Mouse (Mus musculus) midbrain, embryonic 11.5 days (tissue): ENCODE data around the gene Ttll8. TPM values are rescaled to one million over a fixed set of nuclear protein-coding genes. Genes with fewer than 3 reads are reported as not detected.
A peak's percentile ranks its signal among the peaks of the same experiment; 100 is the strongest.

ENCODE experiments used
- ATAC-seq: fragments of 200-750 bp; cut with Nextera tagmentation; 2 replicates; pipeline ENCODE4 v1.8.0; 2017; ENCODE audit warnings: moderate TSS enrichment, moderate library complexity; ENCODE audit not compliant: low FRiP score
- DNase-seq: peaks from one replicate; pipeline ENCODE4 v3.0.0; 2015; ENCODE audit warnings: low spot score; ENCODE audit errors: missing footprints
- H3K27ac ChIP-seq: fragments of 300-500 bp; sonication (generic); 2 replicates; pipeline ENCODE4 v1.5.1; 2014; ENCODE audit warnings: low read depth, low read length
- H3K27me3 ChIP-seq: fragments of 300-500 bp; sonication (generic); 2 replicates; pipeline ENCODE4 v1.6.1; 2014; ENCODE audit warnings: mild to moderate bottlenecking, low read length, moderate library complexity, mixed read lengths; ENCODE audit not compliant: control insufficient read depth, insufficient read depth
- H3K36me3 ChIP-seq: fragments of 300-500 bp; sonication (generic); 2 replicates; pipeline ENCODE4 v1.6.1; 2014; ENCODE audit warnings: mild to moderate bottlenecking, low read length, moderate library complexity, mixed read lengths; ENCODE audit not compliant: control insufficient read depth, insufficient read depth
- H3K4me1 ChIP-seq: fragments of 300-500 bp; sonication (generic); 2 replicates; pipeline ENCODE4 v1.6.1; 2014; ENCODE audit warnings: low read length; ENCODE audit not compliant: control insufficient read depth, insufficient read depth
- H3K4me2 ChIP-seq: fragments of 300-500 bp; sonication (generic); 2 replicates; pipeline ENCODE4 v1.6.1; 2014; ENCODE audit warnings: mild to moderate bottlenecking, moderate library complexity
- H3K4me3 ChIP-seq: fragments of 300-500 bp; sonication (generic); 2 replicates; pipeline ENCODE4 v1.5.1; 2014; ENCODE audit warnings: low read depth, low read length
- H3K9ac ChIP-seq: fragments of 300-500 bp; sonication (generic); 2 replicates; pipeline ENCODE4 v1.6.1; 2014; ENCODE audit warnings: low read length
- H3K9me3 ChIP-seq: fragments of 300-500 bp; sonication (generic); 2 replicates; pipeline ENCODE4 v1.6.1; 2016; ENCODE audit warnings: low read length; ENCODE audit not compliant: control insufficient read depth
- WGBS: fragments of 180-500 bp; shearing (Covaris S2); extraction: QIAGEN DNeasy Blood & Tissue Kit; methylation state at CpG from one replicate; pipeline ENCODE4 v1.1.7; 2014; 5-methylcytosine and 5-hydroxymethylcytosine counted together
- polyA plus RNA-seq: library from polyadenylated mRNA; unstranded; fragments of >200 nt; fragmentation: Nextera tagmentation; extraction: Ambion mirVana; gene quantifications from 2 replicates; pipeline ENCODE4 v1.2.1, GENCODE M21; 2014

Ttll8 gene
- polyA plus RNA-seq, 1 experiment from 2014 or later, result not detected

GRCm38 (mm10) chr15:88867368-88868023 is 86.7 kb downstream of the Ttll8 start:
- no peak overlapping the region for H3K27ac ChIP-seq
- no peaks in the 10 kb centered on the region for H3K27me3 ChIP-seq
- H3K4me3 ChIP-seq, result no peak overlapping the region
- ATAC-seq (no peak), DNase-seq (no peak)
- H3K36me3 ChIP-seq, result peaks cover 12% of the 10 kb centered on the region
- no peak overlapping the region for H3K9ac ChIP-seq
- H3K4me1 ChIP-seq, result peaks cover 22% of the 10 kb centered on the region
- H3K9me3 ChIP-seq, result no peaks in the 10 kb centered on the region
- H3K4me2 ChIP-seq, result no peak overlapping the region
- 44% methylated on average over 5 of the region's 5 CpGs for WGBS

DNA sequence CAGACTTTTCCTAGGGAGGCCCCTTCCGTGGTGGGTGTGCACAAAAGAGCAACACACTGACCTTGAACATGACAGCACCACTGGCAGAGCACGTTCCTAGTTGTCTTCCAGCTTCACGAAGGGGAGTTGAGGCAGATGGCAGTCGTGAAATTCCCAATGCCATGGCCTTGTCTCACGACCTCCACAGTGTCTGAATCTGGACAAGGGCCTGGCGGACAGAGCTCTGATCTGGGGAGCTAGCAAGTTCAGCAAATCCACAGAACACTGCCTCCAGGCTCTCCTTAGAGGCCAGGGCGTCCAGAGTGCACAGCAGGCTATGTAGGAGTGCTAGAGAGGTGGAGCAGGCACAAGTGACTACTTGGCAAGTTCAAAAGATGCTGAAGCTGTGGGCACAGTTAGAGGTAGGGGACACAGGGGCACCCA is 87.3 kb downstream of the Ttll8 start:
- H3K36me3 ChIP-seq, result peaks cover 12% of the 10 kb centered on the region
- DNase-seq, result no peak
- peaks cover 22% of the 10 kb centered on the region for H3K4me1 ChIP-seq
- H3K4me3 ChIP-seq, result no peak overlapping the region
- no peak for ATAC-seq
- H3K9ac ChIP-seq, result no peak overlapping the region
- no peaks in the 10 kb centered on the region for H3K27me3 ChIP-seq
- H3K4me2 ChIP-seq, result no peak overlapping the region
- 61% methylated on average over 7 of the region's 7 CpGs for WGBS
- no peak overlapping the region for H3K27ac ChIP-seq
- no peaks in the 10 kb centered on the region for H3K9me3 ChIP-seq

DNA sequence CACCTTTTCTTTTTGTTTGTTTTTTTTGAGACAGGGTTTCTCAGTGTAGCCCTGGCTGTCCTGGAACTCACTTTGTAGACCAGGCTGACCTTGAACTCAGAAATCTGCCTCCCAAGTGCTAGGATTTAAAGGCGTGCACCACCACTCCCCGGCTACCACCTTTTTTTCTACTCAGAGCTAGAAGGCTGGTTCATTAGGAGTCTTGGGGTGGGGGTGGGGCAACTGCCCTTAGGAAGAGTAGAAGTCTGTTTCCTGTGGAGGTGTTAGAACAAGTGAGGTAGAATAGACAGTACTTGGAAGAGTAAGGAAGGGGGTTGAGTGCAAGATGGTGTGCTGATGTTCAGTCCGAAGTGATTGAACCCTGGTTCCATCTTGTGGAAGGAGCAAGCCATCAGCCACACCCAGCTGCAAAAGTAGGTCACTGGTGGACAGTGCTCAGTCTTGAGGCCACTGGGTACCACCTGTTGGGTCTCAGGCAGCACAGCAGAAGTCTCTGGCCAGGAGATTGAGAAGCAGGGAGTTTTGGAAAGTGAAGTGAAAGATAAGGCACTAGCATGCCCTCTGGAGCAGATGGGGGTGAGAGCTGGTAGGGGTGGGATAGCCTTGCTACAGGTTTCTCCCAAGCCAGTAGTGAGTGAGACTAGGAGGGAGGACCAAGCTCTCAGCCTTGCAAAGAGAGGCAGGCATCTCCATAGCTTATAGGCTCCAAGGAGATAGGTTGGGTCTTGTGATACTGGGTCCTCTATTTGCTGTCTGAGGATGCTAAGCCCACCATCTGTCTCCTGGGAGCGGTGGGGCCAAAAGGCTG is 88.1 kb downstream of the Ttll8 start:
- DNase-seq (no peak), ATAC-seq (no peak)
- no peak overlapping the region for H3K9ac ChIP-seq
- H3K27me3 ChIP-seq, result no peaks in the 10 kb centered on the region
- peaks cover 12% of the 10 kb centered on the region for H3K36me3 ChIP-seq
- no peak overlapping the region for H3K4me3 ChIP-seq
- H3K9me3 ChIP-seq, result no peaks in the 10 kb centered on the region
- no peak overlapping the region for H3K27ac ChIP-seq
- no peak overlapping the region for H3K4me2 ChIP-seq
- H3K4me1 ChIP-seq, result peaks cover 26% of the 10 kb centered on the region
- WGBS, result 92% methylated on average over 4 of the region's 4 CpGs

DNA sequence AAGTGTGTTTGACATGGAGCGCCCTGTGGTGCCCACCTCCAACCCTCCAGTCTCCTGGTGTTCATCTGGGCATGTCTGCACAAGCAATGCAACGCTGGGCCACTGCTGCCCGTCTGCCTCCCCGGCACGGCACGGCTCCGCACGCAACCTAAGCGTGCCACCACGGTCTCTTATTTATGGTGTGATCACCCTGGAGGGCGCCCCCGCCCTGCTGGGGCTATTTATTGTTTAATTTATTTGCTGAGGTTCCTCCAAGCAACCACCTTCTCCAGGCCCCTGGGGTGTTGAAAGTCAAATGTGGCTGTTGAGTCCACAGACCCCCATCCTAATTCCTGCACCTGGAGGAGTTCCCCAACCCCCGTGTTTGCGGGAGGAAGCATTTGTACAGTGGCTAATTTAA is 89.2 kb downstream of the Ttll8 start:
- DNase-seq (no peak), ATAC-seq (no peak)
- H3K4me3 ChIP-seq, result no peak overlapping the region
- H3K4me2 ChIP-seq, result no peak overlapping the region
- no peaks in the 10 kb centered on the region for H3K9me3 ChIP-seq
- peaks cover 12% of the 10 kb centered on the region for H3K36me3 ChIP-seq
- no peak overlapping the region for H3K27ac ChIP-seq
- H3K27me3 ChIP-seq, result no peaks in the 10 kb centered on the region
- H3K4me1 ChIP-seq, result peaks cover 26% of the 10 kb centered on the region
- 92% methylated on average over 14 of the region's 14 CpGs for WGBS
- no peak overlapping the region for H3K9ac ChIP-seq

DNA sequence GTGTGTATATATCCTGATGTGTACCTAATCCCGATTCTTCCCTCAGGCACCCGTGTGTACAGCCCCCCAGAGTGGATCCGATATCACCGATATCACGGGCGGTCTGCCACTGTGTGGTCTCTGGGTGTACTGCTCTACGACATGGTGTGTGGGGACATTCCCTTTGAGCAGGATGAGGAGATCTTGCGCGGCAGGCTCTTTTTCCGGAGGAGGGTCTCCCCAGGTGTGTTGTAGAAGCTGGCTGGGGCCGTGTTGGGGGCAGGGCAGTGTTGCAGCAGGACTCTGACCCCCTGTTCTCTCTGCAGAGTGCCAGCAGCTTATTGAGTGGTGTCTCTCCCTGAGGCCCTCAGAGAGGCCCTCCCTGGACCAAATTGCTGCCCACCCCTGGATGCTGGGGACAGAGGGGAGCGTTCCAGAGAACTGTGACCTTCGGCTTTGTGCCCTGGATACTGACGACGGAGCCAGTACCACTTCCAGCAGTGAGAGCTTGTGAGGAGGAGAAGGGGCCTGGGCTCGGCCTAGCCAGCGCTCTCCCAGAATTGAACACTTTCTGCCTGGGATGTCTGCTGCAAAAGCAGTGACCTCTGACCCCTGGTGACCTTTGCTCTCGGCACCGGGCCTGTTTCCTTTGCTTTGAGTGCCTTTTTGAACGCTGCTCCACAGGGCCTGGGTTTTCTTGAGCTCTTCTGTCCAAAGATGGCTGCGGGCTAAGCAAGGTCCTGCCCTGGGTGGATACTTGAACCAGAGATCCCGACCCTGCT is 89.8 kb downstream of the Ttll8 start:
- peak overlapping the region; percentile 87 for H3K4me3 ChIP-seq
- no peaks in the 10 kb centered on the region for H3K9me3 ChIP-seq
- peak; percentile 6; the same call in 1 of the 2 replicates for ATAC-seq
- peak overlapping the region; percentile 25; the same call in 1 of the 2 replicates for H3K27ac ChIP-seq
- no peak for DNase-seq
- peak overlapping the region; percentile 97 for H3K4me2 ChIP-seq
- H3K9ac ChIP-seq, result peak overlapping the region; percentile 83
- WGBS, result 51% methylated on average over 22 of the region's 22 CpGs
- no peaks in the 10 kb centered on the region for H3K27me3 ChIP-seq
- H3K36me3 ChIP-seq, result peaks cover 12% of the 10 kb centered on the region
- peaks cover 26% of the 10 kb centered on the region for H3K4me1 ChIP-seq

GRCm38 (mm10) chr15:88863695-88864231 is 90.5 kb downstream of the Ttll8 start:
- Histone ChIP-seq H3K4me1 (peaks cover 26% of the 10 kb centered on the region), H3K4me2 (peak overlapping the region; percentile 97), H3K36me3 (peaks cover 12% of the 10 kb centered on the region), H3K27ac (peak overlapping the region; percentile 44; the same call in 1 of the 2 replicates), H3K9me3 (no peaks in the 10 kb centered on the region), H3K27me3 (no peaks in the 10 kb centered on the region), H3K4me3 (peak overlapping the region; percentile 87), H3K9ac (peak overlapping the region; percentile 83)
- peak; percentile 64 for ATAC-seq
- no peak for DNase-seq
- WGBS, result under 1% methylated on average over 33 of the region's 39 CpGs

DNA sequence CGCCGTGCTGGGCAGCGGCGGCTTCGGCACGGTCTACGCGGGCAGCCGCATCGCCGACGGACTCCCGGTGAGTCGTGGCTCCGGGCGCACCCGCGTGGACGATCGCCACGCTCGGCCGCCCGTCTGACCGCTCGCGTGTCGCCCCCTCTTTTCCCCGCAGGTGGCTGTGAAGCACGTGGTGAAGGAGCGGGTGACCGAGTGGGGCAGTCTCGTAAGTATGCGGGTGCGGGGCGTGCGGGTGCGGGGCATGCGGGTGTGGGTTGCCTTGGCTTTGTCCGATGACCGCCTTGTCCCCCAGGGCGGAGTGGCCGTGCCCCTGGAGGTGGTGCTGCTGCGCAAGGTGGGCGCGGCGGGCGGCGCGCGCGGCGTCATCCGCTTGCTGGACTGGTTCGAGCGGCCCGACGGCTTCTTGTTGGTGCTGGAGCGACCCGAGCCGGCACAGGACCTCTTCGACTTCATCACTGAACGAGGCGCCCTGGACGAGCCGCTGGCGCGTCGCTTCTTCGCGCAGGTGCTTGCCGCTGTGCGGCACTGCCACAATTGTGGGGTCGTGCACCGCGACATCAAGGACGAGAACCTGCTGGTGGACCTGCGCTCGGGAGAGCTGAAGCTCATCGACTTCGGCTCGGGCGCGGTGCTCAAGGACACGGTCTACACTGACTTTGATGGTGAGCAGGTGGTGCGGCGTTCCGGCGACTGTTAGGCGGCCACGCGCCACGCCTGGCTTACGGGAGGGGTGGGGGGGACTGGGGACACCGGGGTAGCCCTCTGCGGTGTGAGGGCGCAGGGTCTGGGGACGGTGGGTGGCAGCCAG is 91.1 kb downstream of the Ttll8 start:
- Histone ChIP-seq H3K4me1 (peaks cover 26% of the 10 kb centered on the region), H3K9me3 (no peaks in the 10 kb centered on the region), H3K4me3 (peak overlapping the region; percentile 87), H3K27me3 (no peaks in the 10 kb centered on the region), H3K4me2 (peak overlapping the region; percentile 97), H3K36me3 (peaks cover 12% of the 10 kb centered on the region), H3K9ac (peak overlapping the region; percentile 83), H3K27ac (peak overlapping the region; percentile 96)
- peak; percentile 28 for ATAC-seq
- DNase-seq, result peak; percentile 93
- under 1% methylated on average over 97 of the region's 98 CpGs for WGBS
